Mouse (Mus musculus) E14TG2a.4 (cell line): ENCODE data around the gene Dnmt3a.
A peak's percentile ranks its signal among the peaks of the same experiment; 100 is the strongest.

Experiments
- H3K27me3 ChIP-seq: 2 replicates; pipeline ENCODE4 v1.6.1; 2014; ENCODE audit warnings: low read length, control low read depth; ENCODE audit not compliant: insufficient read depth
- H3K36me3 ChIP-seq: 2 replicates; pipeline ENCODE4 v1.6.1; 2014; ENCODE audit warnings: low read length, control low read depth; ENCODE audit not compliant: insufficient read depth
- H3K4me1 ChIP-seq: replicated peaks from 2 replicates; pipeline ENCODE4 v1.6.1; 2014; ENCODE audit warnings: low read depth, low read length, control low read depth
- H3K4me3 ChIP-seq: replicated peaks from 2 replicates; pipeline ENCODE4 v1.5.1; 2014; ENCODE audit warnings: mild to moderate bottlenecking, low read length
- H3K9me3 ChIP-seq: 2 replicates; pipeline ENCODE4 v1.6.1; 2014; ENCODE audit warnings: low read length, control low read depth
- CTCF ChIP-seq: conservative IDR thresholded peaks from 2 replicates; pipeline ENCODE4 v1.5.1; 2014; ENCODE audit warnings: low read length
- NANOG ChIP-seq: IDR thresholded peaks from 2 replicates; pipeline ENCODE4 v1.6.1; 2014; ENCODE audit warnings: borderline replicate concordance, low read length, mixed read lengths
- POU5F1 ChIP-seq: IDR thresholded peaks from 2 replicates; pipeline ENCODE4 v1.6.1; 2014; ENCODE audit warnings: low read length, borderline replicate concordance

The Dnmt3a gene

DNA sequence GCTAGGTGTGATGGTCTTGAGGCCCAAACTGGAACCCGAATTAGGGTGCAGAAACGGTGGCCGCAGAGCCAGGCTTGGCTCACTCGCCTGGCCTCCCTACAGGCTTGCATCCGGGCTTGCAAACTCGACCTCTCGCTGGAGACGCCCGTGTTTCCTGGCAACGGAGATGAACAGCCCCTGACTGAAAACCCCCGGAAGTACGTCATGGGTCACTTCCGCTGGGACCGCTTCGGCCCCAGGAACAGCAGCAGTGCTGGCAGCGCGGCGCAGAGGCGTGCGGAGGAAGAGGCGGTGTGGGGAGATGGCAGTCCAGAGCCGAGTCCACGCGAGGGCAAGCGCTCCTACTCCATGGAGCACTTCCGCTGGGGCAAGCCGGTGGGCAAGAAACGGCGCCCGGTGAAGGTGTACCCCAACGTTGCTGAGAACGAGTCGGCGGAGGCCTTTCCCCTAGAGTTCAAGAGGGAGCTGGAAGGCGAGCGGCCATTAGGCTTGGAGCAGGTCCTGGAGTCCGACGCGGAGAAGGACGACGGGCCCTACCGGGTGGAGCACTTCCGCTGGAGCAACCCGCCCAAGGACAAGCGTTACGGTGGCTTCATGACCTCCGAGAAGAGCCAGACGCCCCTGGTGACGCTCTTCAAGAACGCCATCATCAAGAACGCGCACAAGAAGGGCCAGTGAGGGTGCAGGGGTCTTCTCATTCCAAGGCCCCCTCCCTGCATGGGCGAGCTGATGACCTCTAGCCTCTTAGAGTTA is 154.2 kb downstream of the Dnmt3a start:
- Histone ChIP-seq H3K9me3 (no peaks in the 10 kb centered on the region), H3K36me3 (no peaks in the 10 kb centered on the region), H3K4me3 (peak overlapping the region; percentile 92), H3K27me3 (peaks cover 4% of the 10 kb centered on the region), H3K4me1 (peaks cover 24% of the 10 kb centered on the region)
- no peak for TF ChIP-seq POU5F1
- TF ChIP-seq CTCF, result no peak
- no peak for TF ChIP-seq NANOG

DNA sequence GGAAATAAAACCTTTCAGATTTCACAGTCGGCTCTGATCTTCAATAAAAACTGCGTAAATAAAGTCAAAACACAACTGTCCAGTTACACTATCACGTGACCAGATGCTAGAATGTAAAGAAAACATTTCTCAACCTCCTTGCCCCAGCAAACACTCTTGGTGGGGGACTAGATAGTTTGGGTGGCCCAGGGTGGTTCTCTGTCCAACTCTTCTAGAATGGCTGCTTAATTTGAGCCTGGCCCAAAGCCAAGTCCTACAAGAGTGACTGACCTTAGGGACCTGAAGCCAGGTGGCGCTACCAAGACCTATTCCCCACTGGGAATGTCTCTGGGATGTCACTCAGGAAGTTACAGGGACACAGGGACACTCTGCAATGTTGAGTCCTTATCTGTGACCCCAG is 154.7 kb downstream of the Dnmt3a start:
- Histone ChIP-seq H3K4me3 (peak overlapping the region; percentile 92), H3K9me3 (no peaks in the 10 kb centered on the region), H3K27me3 (no peaks in the 10 kb centered on the region), H3K36me3 (no peaks in the 10 kb centered on the region), H3K4me1 (peaks cover 20% of the 10 kb centered on the region)
- TF ChIP-seq NANOG (no peak), POU5F1 (no peak), CTCF (no peak)
